Mouse (Mus musculus) hindbrain, embryonic 13.5 days (tissue): ENCODE data around the gene Pin1. TPM values are rescaled to one million over a fixed set of nuclear protein-coding genes. Genes with fewer than 3 reads are reported as not detected.
"Not testable (repeated sequence)": the region's sequence is repeated elsewhere in the genome, so short reads cannot be mapped to it uniquely, and the experiment has no call there.

Experiments used
- ATAC-seq: fragments of 200-750 bp; cut with Nextera tagmentation; 2 replicates; pipeline ENCODE4 v1.8.0; 2017; ENCODE audit warnings: moderate TSS enrichment; ENCODE audit not compliant: low FRiP score
- H3K27ac ChIP-seq: fragments of 300-500 bp; sonication (generic); 2 replicates; pipeline ENCODE4 v1.5.1; 2015; ENCODE audit warnings: inconsistent platforms, mild to moderate bottlenecking, moderate library complexity
- H3K27me3 ChIP-seq: fragments of 300-500 bp; sonication (generic); 2 replicates; pipeline ENCODE4 v1.6.1; 2015; ENCODE audit warnings: mild to moderate bottlenecking, inconsistent platforms
- H3K36me3 ChIP-seq: fragments of 300-500 bp; sonication (generic); 2 replicates; pipeline ENCODE4 v1.6.1; 2015; ENCODE audit warnings: mild to moderate bottlenecking, inconsistent platforms
- H3K4me1 ChIP-seq: fragments of 300-500 bp; sonication (generic); replicated peaks from 2 replicates; pipeline ENCODE4 v1.6.1; 2015; ENCODE audit warnings: inconsistent platforms
- H3K4me2 ChIP-seq: fragments of 300-500 bp; sonication (generic); 2 replicates; pipeline ENCODE4 v1.6.1; 2015; ENCODE audit warnings: inconsistent platforms, mild to moderate bottlenecking, moderate library complexity
- H3K4me3 ChIP-seq: fragments of 300-500 bp; sonication (generic); 2 replicates; pipeline ENCODE4 v1.5.1; 2015; ENCODE audit warnings: mild to moderate bottlenecking, inconsistent platforms
- H3K9ac ChIP-seq: fragments of 300-500 bp; sonication (generic); 2 replicates; pipeline ENCODE4 v1.6.1; 2015; ENCODE audit warnings: mild to moderate bottlenecking, inconsistent platforms
- H3K9me3 ChIP-seq: fragments of 300-500 bp; sonication (generic); 2 replicates; pipeline ENCODE4 v1.6.1; 2016; ENCODE audit warnings: inconsistent platforms
- WGBS: fragments of 180-500 bp; shearing (Covaris S2); methylation state at CpG from one replicate; pipeline ENCODE4 v1.1.7; 2015; 5-methylcytosine and 5-hydroxymethylcytosine counted together
- polyA plus RNA-seq: library from polyadenylated mRNA; unstranded; fragments of >200 nt; fragmentation: Nextera tagmentation; extraction: Ambion mirVana; gene quantifications from 2 replicates; pipeline ENCODE4 v1.2.1, GENCODE M21; 2015

Pin1 gene
- polyA plus RNA-seq, 1 experiment from 2014 or later = 61.5 TPM

DNA sequence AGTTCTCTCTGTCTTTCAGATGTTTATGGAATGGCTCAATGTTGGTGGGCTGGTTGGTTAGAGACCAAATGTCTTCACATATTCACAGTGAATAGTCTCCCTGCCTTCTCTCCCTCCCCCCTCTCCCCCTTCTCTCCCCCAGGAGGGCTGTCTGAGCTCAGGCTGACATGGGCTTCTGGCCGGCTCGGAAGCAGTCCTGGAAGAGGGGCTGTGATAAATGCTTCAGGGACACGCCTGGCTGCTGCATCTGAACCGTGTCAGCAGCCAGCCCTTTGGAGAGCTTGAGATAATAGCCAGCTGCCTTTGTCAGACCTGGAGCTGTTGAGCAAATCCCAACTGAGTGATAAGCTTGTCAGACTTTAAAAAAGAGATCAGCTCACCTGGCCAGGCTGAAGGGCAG, 38.0 kb downstream of the Pin1 start:
- H3K27ac ChIP-seq = peak overlapping the region; percentile 86
- no peaks in the 10 kb centered on the region for H3K9me3 ChIP-seq
- no peak overlapping the region for H3K4me3 ChIP-seq
- H3K4me1 ChIP-seq = peaks cover 31% of the 10 kb centered on the region
- H3K27me3 ChIP-seq = no peaks in the 10 kb centered on the region
- H3K9ac ChIP-seq = peak overlapping the region; percentile 51
- peak overlapping the region; percentile 25; the same call in 1 of the 2 replicates for H3K4me2 ChIP-seq
- WGBS = 2% methylated on average over 4 of the region's 4 CpGs
- no peaks in the 10 kb centered on the region for H3K36me3 ChIP-seq
- ATAC-seq = peak; percentile 72

DNA sequence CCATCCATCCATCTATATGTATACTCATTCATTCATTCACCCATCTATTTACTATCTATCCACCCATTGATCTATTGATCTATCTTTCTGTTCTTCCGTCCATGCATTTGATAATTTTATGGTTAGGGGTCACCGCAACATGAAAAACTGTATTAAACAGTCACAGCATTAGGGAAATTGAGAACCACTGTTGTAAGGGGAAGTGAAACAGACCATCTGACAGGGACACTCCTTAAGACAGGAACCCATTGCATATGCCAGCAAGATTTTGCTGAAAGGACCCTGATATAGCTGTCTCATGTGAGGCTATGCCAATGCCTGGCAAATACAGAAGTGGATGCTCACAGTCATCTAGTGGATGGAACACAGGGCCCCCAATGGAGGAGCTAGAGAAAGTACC, 38.6 kb downstream of the Pin1 start:
- WGBS = 74% methylated on average over 2 of the region's 2 CpGs
- H3K27me3 ChIP-seq, H3K9ac ChIP-seq, H3K4me2 ChIP-seq, H3K9me3 ChIP-seq, H3K36me3 ChIP-seq, ATAC-seq, H3K4me3 ChIP-seq: not testable (repeated sequence)
- peaks cover 37% of the 10 kb centered on the region for H3K4me1 ChIP-seq
- H3K27ac ChIP-seq = peak overlapping the region; percentile 86; the same call in 1 of the 2 replicates

DNA sequence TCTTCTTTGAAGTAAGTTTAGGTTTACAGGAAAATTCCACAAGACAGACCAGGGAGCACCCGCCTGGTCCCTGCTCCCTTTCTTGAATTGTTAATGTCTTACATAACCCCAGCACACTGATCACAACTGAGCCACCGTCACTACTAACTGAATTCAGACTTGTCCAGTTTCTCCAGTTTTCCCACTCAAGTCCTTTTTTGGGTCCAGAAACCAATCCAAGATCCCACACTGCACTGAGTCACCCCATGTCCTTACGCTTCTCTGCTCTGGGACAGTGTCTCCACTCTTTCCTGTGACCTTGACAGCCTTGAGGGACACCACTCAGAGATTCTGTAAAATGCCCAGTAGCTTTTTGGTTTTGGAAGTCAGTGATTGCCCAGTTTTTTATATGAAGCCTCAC, 41.0 kb downstream of the Pin1 start:
- H3K9me3 ChIP-seq = no peaks in the 10 kb centered on the region
- no peak overlapping the region for H3K4me2 ChIP-seq
- H3K27ac ChIP-seq = no peak overlapping the region
- peaks cover 57% of the 10 kb centered on the region for H3K4me1 ChIP-seq
- no peak overlapping the region for H3K4me3 ChIP-seq
- WGBS = 88% methylated on average over 3 of the region's 3 CpGs
- no peak overlapping the region for H3K9ac ChIP-seq
- no peak for ATAC-seq
- H3K27me3 ChIP-seq = no peaks in the 10 kb centered on the region
- no peaks in the 10 kb centered on the region for H3K36me3 ChIP-seq

DNA sequence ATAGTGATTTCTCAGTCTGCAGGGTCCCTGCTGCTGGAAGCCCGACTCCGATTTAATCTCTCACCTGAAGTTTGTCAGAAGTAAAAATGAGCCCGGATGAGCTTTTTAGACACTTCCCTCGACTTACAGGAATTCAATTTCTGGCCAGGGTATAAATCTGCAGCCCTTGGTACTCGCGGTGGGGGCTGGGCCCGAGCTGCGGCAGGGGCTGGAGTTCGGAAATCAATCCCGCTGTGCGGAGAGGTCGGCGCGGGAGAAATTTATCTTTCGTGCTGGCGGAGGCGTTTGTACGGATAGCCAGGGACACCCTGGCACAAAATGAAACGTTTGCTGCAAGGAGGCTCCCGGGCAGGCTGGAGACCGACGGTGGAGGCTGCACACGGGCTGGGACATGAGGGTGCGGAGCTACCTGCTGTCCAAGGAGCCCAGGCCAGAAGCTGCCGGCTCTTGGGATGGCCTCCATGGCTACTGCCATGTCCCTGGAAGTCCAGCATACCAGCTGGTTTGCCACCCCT, 42.9 kb downstream of the Pin1 start:
- ATAC-seq = 0 out of 2 replicates have a peak, but pooled peaks have one; percentile 19
- no peaks in the 10 kb centered on the region for H3K27me3 ChIP-seq
- peak overlapping the region; percentile 51 for H3K4me2 ChIP-seq
- peaks cover 57% of the 10 kb centered on the region for H3K4me1 ChIP-seq
- peaks cover 1% of the 10 kb centered on the region; the same call in 1 of the 2 replicates for H3K36me3 ChIP-seq
- no peaks in the 10 kb centered on the region for H3K9me3 ChIP-seq
- WGBS = 2% methylated on average over 25 of the region's 25 CpGs
- peak overlapping the region; percentile 25 for H3K4me3 ChIP-seq
- peak overlapping the region; percentile 82 for H3K27ac ChIP-seq
- peak overlapping the region; percentile 66 for H3K9ac ChIP-seq

DNA sequence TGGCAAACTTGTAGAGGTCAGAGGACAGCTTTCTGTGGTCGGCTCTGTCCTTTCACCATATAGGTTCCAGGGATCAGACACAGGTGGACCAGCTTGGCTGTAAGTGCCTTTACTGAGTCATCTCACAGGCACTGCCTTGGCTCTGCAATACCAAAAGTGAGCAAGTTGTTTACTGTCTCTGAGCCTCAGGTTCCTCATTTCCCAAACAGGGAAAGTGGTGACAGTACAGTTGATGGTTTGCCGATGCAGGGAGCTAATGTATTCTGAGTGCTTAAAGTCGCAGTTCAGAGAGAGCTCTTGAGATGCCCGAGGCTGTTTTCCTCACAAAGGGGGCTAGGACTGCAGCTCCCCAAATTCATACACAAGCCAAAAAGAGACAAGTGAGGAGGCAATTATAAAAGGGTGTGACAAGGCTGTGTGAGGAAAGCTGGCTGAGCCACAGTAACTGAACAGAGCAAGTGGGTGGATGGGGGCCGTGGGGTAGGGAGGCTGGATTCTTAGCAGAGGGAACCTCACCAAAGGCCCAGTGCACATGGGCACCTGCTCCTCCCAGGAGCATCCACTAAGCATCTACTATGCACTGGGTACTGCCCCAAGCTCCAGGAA, 44.3 kb downstream of the Pin1 start:
- no peaks in the 10 kb centered on the region for H3K9me3 ChIP-seq
- WGBS = 41% methylated on average over 5 of the region's 5 CpGs
- no peak for ATAC-seq
- peaks cover 53% of the 10 kb centered on the region for H3K4me1 ChIP-seq
- no peak overlapping the region for H3K9ac ChIP-seq
- no peak overlapping the region for H3K4me3 ChIP-seq
- H3K4me2 ChIP-seq = no peak overlapping the region
- H3K27me3 ChIP-seq = no peaks in the 10 kb centered on the region
- peak overlapping the region; percentile 82; the same call in 1 of the 2 replicates for H3K27ac ChIP-seq
- peaks cover 11% of the 10 kb centered on the region for H3K36me3 ChIP-seq

DNA sequence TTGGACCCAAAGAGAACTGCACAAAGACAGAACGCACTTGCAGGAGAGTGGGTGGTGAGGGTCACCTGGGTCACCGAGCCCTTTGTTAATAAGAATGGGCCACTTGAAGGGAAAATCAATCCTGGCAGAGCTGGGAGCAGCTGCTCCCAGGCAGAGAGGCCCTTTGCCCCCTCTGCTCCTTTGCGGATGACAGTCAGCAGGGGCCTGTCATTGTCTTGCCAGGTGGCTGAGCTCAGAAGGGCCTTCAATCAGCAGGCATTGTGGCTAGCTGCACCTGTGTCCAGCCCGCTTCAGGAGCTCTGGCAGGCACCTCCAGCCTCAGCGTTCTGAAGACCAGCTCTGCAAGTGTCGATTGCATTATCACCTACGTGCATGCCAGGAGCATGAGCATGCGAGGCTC, 45.6 kb downstream of the Pin1 start:
- 0 out of 2 replicates have a peak, but pooled peaks have one; percentile 29 for ATAC-seq
- Histone ChIP-seq H3K9me3 (no peaks in the 10 kb centered on the region), H3K4me2 (no peak overlapping the region), H3K36me3 (peaks cover 11% of the 10 kb centered on the region), H3K4me1 (peaks cover 50% of the 10 kb centered on the region), H3K27me3 (no peaks in the 10 kb centered on the region), H3K27ac (peak overlapping the region; percentile 63), H3K9ac (peak overlapping the region; percentile 55), H3K4me3 (no peak overlapping the region)
- WGBS = 11% methylated on average over 8 of the region's 8 CpGs

DNA sequence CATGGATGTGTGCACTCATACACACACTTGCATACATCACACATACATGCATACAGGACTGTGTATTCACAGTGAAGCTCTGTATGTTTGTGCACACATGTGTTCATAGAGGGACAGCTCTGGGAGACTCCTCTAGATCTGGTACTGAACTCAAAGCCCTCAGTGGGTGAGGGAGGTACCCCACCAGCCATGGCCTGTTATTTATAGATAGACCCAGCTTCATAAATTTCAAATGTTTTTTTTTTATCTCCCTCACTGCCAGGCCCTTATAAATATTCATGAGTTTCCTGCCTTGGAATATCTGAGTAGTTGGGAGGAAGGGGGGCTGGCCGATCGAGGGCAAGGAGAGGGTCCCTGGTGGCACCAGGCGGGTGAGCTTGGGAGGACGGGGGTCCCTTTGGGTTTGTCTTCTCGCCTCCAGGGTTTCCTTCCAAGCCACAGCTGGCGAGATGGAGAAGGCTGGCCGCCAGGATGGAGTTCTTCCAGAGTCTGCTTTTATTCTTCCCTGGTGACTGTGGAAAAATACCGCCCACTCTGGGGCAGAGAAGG, 52.0 kb downstream of the Pin1 start:
- H3K4me1 ChIP-seq = peaks cover 16% of the 10 kb centered on the region
- no peak overlapping the region for H3K4me3 ChIP-seq
- no peak overlapping the region for H3K4me2 ChIP-seq
- peaks cover 16% of the 10 kb centered on the region for H3K36me3 ChIP-seq
- 16% methylated on average over 8 of the region's 8 CpGs for WGBS
- ATAC-seq = peak; percentile 57
- peak overlapping the region; percentile 4; the same call in 1 of the 2 replicates for H3K9ac ChIP-seq
- peak overlapping the region; percentile 86 for H3K27ac ChIP-seq
- no peaks in the 10 kb centered on the region for H3K9me3 ChIP-seq
- H3K27me3 ChIP-seq = no peaks in the 10 kb centered on the region

DNA sequence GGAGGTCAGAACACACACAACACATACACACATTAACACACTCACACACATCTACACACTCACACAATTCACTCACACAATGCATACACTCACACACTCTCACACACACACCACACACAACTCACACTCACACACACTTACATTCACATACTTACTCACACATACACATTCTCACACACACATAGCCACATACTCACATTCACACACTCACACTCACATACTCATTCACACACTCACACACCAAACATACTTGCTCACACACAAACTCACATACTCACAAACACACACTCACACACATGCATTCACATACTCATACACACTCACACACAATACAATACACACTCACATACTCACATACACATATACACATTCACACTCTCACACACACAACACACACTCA, 53.5 kb downstream of the Pin1 start:
- Histone ChIP-seq H3K4me1 (peaks cover 16% of the 10 kb centered on the region), H3K9me3 (no peaks in the 10 kb centered on the region), H3K4me2 (no peak overlapping the region), H3K9ac (no peak overlapping the region), H3K27me3 (no peaks in the 10 kb centered on the region), H3K36me3 (peaks cover 11% of the 10 kb centered on the region), H3K4me3 (no peak overlapping the region), H3K27ac (no peak overlapping the region)
- ATAC-seq = no peak

DNA sequence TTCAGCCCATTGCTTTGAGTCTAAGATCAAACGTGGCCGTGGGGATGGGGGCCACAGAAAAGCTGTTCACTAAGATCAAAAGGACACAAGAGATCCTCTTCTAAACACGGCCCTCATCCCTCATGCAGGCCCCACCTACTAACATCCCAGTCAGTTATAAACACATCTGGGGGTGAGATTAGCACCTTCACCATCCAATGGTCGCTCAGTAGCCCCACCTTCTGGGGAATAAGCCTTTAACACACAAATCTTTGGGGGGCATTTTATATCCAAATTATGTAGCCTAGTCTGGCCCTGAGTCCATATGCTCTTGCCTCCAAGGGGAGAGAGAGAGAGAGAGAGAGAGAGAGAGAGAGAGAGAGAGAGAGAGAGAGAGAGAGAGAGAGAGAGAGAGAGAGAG, 54.1 kb downstream of the Pin1 start:
- Histone ChIP-seq H3K9me3 (no peaks in the 10 kb centered on the region), H3K9ac (no peak overlapping the region), H3K36me3 (peaks cover 8% of the 10 kb centered on the region; the same call in 1 of the 2 replicates), H3K27me3 (no peaks in the 10 kb centered on the region), H3K27ac (no peak overlapping the region), H3K4me3 (no peak overlapping the region), H3K4me2 (no peak overlapping the region), H3K4me1 (peaks cover 16% of the 10 kb centered on the region)
- no peak for ATAC-seq
- WGBS = 56% methylated on average over 4 of the region's 4 CpGs

DNA sequence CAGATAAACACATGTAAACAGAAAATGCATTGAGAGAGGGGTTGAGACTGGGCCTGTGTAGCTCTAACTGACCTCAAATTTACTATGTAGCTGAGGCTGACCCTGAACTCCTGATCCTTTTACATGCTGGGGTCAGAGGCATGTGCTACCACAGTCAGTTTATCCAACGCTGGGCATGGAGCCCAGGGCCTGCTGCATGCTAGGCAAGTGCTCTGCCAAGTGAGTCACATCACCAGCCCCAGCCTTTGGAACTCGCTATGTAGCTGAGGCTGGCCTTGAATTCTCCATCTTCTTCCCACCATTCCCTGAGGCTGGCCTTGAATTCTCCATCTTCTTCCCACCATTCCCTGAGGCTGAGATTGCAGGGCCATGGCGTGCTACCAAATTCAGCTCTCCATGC, 58.6 kb downstream of the Pin1 start:
- peaks cover 13% of the 10 kb centered on the region for H3K36me3 ChIP-seq
- no peak overlapping the region for H3K27ac ChIP-seq
- H3K9me3 ChIP-seq = no peaks in the 10 kb centered on the region
- 85% methylated on average over 3 of the region's 3 CpGs for WGBS
- H3K4me1 ChIP-seq = peaks cover 22% of the 10 kb centered on the region
- no peak overlapping the region for H3K9ac ChIP-seq
- no peak overlapping the region for H3K4me2 ChIP-seq
- H3K4me3 ChIP-seq = no peak overlapping the region
- no peaks in the 10 kb centered on the region for H3K27me3 ChIP-seq
- no peak for ATAC-seq

DNA sequence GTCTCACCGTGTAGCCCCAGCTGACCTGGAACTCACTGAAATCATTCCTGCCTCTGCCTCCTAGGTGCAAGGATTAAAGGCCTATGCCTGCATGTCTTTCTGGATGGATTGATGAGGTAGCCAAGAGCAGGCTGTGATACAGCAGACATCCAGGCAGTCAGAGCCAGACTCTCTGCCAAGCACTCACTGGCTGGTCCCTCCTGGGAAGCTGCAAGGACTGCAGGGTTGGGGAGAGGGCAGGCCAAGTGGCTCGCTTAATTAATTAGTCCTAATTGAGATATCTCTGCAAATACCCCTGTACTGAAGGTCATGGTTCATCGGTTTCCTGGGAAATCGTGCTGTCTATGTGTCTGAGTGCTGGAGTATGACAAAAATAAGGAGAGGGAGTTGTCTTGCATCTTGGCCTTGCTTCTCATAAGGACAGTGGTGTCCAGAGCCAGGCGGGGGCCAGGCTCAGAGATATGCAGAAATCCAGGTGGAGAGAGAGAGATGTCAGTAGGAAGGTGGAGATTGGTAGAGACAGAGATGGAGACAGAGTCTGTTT, 61.1 kb downstream of the Pin1 start:
- Histone ChIP-seq H3K27me3 (no peaks in the 10 kb centered on the region), H3K4me3 (no peak overlapping the region), H3K27ac (peak overlapping the region; percentile 86), H3K4me1 (peaks cover 22% of the 10 kb centered on the region), H3K9ac (peak overlapping the region; percentile 14; the same call in 1 of the 2 replicates), H3K9me3 (no peaks in the 10 kb centered on the region), H3K36me3 (peaks cover 13% of the 10 kb centered on the region), H3K4me2 (peak overlapping the region; percentile 18)
- peak; percentile 69 for ATAC-seq
- 49% methylated on average over 5 of the region's 5 CpGs for WGBS

DNA sequence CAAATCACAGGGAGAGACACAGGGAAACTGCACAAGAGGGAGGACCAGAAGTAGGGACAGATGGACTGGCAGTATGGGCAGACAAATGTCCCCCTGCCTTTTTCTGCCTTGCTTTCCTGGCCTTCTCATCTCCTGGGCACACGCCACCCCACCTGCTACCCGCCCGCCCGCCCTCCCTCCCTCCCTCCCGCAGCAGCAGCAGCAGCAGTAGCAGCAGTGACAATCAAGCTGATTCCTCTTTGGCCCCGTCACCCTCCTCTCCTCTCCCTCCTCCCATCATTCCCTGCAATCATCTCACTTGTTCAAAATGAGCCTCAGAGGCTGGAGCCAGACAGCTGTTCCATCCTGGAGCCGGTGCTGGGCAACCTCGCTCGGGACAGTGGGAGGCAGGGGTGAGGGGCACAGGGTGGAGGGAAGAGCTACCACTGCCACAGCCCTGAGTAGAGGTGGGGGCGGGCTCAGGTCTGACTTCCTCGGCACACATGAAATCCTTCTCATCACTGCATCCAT, 61.6 kb downstream of the Pin1 start:
- Histone ChIP-seq H3K4me3 (no peak overlapping the region), H3K27ac (peak overlapping the region; percentile 86), H3K36me3 (peaks cover 9% of the 10 kb centered on the region), H3K27me3 (no peaks in the 10 kb centered on the region), H3K4me2 (peak overlapping the region; percentile 18), H3K4me1 (peaks cover 22% of the 10 kb centered on the region), H3K9ac (peak overlapping the region; percentile 14), H3K9me3 (no peaks in the 10 kb centered on the region)
- 20% methylated on average over 11 of the region's 11 CpGs for WGBS
- peak; percentile 76 for ATAC-seq
